Mouse (Mus musculus) hindlimb bud, embryonic 11.5 days (tissue): ENCODE measurements around the gene Ppp2r5a.

ENCODE experiments used
- DNase-seq: peaks from one replicate; pipeline ENCODE4 v3.0.0-alpha.2; 2012; ENCODE audit warnings: low read depth, low spot score; ENCODE audit errors: extremely low spot score

Gene Ppp2r5a

GRCm38 (mm10) chr1:191381955-191382736 lies 20.9 kb downstream of the Ppp2r5a start:
- no peak for DNase-seq

- DNase-seq = no peak
Observed at GRCm38 (mm10) chr1:191380843-191381242, 22.2 kb downstream of the Ppp2r5a start.

GRCm38 (mm10) chr1:191378080-191378479 lies 25.0 kb downstream of the Ppp2r5a start:
- no peak for DNase-seq

GRCm38 (mm10) chr1:191375644-191375998 lies 27.5 kb downstream of the Ppp2r5a start:
- DNase-seq = no peak

- DNase-seq = no peak
Observed at GRCm38 (mm10) chr1:191374993-191375643, 28.0 kb downstream of the Ppp2r5a start.

- DNase-seq = no peak
Observed at GRCm38 (mm10) chr1:191369140-191369539, 33.9 kb downstream of the Ppp2r5a start.

GRCm38 (mm10) chr1:191368193-191368592 lies 34.9 kb downstream of the Ppp2r5a start:
- DNase-seq = no peak

GRCm38 (mm10) chr1:191364477-191364876 lies 38.6 kb downstream of the Ppp2r5a start:
- peak; percentile 16 for DNase-seq

- no peak for DNase-seq
Observed at GRCm38 (mm10) chr1:191362412-191362811, 40.7 kb downstream of the Ppp2r5a start.

GRCm38 (mm10) chr1:191359478-191359877 lies 43.6 kb downstream of the Ppp2r5a start:
- no peak for DNase-seq

- DNase-seq = no peak
Observed at GRCm38 (mm10) chr1:191356936-191357335, 46.1 kb downstream of the Ppp2r5a start.

GRCm38 (mm10) chr1:191353836-191354235 lies 49.2 kb downstream of the Ppp2r5a start:
- no peak for DNase-seq

GRCm38 (mm10) chr1:191352786-191353488 lies 50.1 kb downstream of the Ppp2r5a start:
- DNase-seq = peak; percentile 10

GRCm38 (mm10) chr1:191350355-191350754 lies 52.7 kb downstream of the Ppp2r5a start:
- no peak for DNase-seq

GRCm38 (mm10) chr1:191349486-191350037 lies 53.5 kb downstream of the Ppp2r5a start:
- no peak for DNase-seq

GRCm38 (mm10) chr1:191348996-191349395 lies 54.1 kb downstream of the Ppp2r5a start:
- DNase-seq = no peak

GRCm38 (mm10) chr1:191348592-191348991 lies 54.5 kb downstream of the Ppp2r5a start:
- DNase-seq = no peak

- no peak for DNase-seq
Observed at GRCm38 (mm10) chr1:191347602-191348001, 55.5 kb downstream of the Ppp2r5a start.

GRCm38 (mm10) chr1:191340530-191340929 lies 62.5 kb downstream of the Ppp2r5a start:
- no peak for DNase-seq

GRCm38 (mm10) chr1:191339876-191340275 lies 63.2 kb downstream of the Ppp2r5a start:
- DNase-seq = no peak

- no peak for DNase-seq
Observed at GRCm38 (mm10) chr1:191334500-191334899, 68.6 kb downstream of the Ppp2r5a start.

GRCm38 (mm10) chr1:191330356-191330755 lies 72.7 kb downstream of the Ppp2r5a start:
- DNase-seq = no peak
